Mouse (Mus musculus): ENCODE measurements around the gene Cd300ld5. TPM values are rescaled to one million over a fixed set of nuclear protein-coding genes. Genes with fewer than 3 reads are reported as not detected.
A peak's percentile ranks its signal among the peaks of the same experiment; 100 is the strongest.
"Not testable (repeated sequence)": the region's sequence is repeated elsewhere in the genome, so short reads cannot be mapped to it uniquely, and the experiment has no call there.

The Cd300ld5 gene
- total RNA-seq, 4 experiments from 2014 or later: 1.1 to 2.3 (median 1.2) TPM

DNA sequence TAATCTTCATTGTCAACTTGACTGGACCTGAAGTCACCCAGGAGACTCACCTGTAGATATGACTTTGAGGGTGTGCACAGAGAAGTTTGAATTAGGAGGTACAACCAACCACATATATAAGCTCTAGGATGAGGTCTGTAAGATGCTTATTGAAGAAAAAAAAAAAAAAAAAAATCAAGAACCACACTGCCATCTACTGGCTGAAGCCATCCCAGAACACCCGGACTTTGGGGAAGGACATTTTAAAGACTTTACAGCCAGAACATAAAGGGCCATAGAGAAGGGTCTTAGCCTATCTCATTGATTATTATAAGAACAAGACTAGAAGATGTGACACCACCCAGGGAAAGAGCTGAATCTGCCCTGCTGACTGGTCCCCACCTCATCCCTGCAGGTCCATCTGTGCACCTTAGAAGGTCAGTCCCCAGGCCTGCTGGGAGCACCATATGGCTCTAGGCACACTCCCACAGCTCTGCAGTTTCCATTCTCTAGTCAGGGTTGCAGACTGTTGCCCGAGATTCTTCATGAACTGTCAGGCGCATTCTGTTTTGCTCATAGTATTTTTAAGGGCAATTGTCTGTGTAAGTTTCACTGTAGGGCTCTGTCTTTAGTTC, 11.8 kb upstream of the Cd300ld5 start:
- no peak for DNase-seq (ENCODE audit: low spot score in 2 of 2)

DNA sequence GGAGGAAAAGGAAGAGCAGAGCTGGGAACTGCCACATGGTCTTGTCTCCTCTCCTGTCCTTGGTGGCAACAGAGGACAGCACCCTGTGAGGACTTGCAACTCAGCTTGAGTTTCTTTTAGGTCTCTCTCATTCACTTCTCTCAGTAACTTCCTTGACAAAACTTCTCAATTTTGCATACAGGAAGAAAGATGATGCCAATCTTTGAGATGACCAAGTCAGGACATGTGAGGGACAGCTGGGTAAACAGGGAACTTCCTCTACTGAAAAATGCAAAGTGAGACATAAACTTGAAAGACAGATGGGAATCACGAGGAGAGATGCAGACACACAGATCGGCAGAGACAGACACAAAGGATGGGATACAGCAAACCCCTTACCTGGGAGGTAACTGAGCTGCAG, 10.7 kb upstream of the Cd300ld5 start, which contains the start of gene Cd300ld3:
TSS of gene Cd300ld3 (minus strand) at position 151 of the 400 bp plus-strand sequence.
- DNase-seq (ENCODE audit: low spot score in 2 of 2): no peak

DNA sequence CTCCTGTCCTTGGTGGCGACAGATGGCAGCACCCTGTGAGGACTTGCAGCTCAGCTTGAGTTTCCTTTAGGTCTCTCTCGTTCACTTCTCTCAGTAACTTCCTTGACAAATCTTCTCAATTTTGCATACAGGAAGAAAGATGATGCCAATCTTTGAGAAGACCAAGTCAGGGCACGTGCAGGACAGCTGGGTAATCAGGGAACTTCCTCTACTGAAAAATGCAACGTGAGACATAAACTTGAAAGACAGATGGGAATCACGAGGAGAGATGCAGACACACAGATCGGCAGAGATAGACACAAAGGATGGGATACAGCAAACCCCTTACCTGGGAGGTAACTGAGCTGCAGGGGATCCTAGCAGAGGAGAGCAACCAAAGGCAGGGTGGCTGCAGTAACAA, 10.7 kb downstream of the Cd300ld5 start, which contains the start of gene Cd300ld4:
TSS of gene Cd300ld4 (minus strand) at position 101 of the 400 bp plus-strand sequence.
- not testable (repeated sequence) for DNase-seq (ENCODE audit: low spot score in 2 of 2)

DNA sequence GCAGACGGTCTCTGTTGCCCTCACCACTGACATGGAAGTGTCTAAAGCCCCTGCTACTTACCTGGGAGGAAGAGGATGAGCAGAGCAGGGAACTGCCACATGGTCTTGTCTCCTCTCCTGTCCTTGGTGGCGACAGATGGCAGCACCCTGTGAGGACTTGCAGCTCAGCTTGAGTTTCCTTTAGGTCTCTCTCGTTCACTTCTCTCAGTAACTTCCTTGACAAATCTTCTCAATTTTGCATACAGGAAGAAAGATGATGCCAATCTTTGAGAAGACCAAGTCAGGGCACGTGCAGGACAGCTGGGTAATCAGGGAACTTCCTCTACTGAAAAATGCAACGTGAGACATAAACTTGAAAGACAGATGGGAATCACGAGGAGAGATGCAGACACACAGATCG, 21.5 kb downstream of the Cd300ld5 start, which contains the start of gene Cd300ld2:
TSS of gene Cd300ld2 (minus strand) at position 101 of the 400 bp plus-strand sequence.
- DNase-seq (ENCODE audit: low spot score in 2 of 2): not testable (repeated sequence)

DNA sequence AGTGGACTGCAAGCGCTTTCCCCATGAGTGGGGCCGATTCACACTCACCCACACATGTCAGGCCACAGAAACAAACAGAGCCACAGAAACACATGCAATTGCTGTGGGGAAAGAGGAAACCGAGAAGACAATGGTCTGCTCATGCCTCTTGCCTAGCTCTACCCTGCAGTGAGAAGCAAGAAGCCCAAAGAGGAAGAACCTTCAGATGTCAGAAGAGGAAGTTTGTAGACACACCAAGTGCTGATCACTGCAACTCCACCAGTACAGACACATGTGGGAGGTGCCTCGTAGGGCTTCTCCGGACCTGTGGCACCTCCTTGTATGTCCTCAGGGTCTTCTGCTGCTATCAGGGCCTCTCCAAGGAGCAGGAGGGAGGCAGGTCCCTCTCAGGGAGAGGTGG, 33.5 kb downstream of the Cd300ld5 start:
- DNase-seq (ENCODE audit: low spot score in 2 of 2): no peak

DNA sequence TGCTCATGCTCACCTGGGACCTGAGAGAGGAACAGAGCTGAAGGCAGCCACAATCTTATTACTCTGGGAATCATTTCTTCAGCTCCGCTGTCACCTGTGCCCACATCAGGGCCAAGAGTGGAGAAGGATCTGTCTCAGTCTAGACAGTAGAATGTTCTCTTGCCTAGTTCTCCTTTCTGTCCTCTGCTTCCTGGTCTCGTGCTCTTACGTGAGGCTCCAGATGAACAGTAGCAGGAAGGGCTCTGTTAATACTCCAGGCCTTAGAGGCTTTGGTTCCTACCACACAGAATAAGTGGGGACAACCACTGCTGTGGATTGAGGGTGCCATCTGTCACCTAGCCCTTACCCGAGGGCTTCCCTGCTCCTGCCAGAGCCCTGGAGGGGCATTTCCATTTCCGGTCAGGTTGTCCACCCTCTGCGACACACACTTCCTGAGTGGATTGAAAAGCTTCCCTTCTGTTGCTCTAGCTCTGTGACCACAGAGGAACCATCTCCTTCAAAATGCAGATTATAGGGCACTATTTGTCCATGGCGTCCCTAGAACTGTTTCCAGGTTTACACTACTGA, 36.0 kb downstream of the Cd300ld5 start, which contains the start of gene Cd300c2:
TSS of gene Cd300c2 (minus strand) at position 407 of the 567 bp plus-strand sequence.
- no peak for DNase-seq (ENCODE audit: low spot score in 2 of 2)

DNA sequence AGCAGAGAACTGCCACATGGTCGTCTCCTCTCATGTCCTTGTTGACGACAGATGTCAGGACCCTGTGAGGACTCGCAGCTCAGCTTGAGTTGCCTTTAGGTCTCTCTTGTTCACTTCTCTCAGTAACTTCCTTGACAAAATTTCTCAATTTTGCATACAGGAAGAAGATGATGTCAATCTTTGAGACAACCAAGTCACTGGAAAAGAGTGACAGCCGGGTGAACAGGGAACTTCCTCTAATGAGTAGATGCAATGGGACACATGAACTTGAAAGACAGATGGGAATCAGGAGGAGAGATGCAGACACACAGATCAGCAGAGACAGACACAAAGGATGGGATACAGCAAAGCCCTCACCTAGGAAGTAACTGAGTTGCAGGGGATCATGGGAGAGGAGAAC, 47.8 kb downstream of the Cd300ld5 start, which contains the start of gene Cd300ld:
TSS of gene Cd300ld (minus strand) at position 130 of the 400 bp plus-strand sequence.
- DNase-seq (ENCODE audit: low spot score in 2 of 2): no peak

DNA sequence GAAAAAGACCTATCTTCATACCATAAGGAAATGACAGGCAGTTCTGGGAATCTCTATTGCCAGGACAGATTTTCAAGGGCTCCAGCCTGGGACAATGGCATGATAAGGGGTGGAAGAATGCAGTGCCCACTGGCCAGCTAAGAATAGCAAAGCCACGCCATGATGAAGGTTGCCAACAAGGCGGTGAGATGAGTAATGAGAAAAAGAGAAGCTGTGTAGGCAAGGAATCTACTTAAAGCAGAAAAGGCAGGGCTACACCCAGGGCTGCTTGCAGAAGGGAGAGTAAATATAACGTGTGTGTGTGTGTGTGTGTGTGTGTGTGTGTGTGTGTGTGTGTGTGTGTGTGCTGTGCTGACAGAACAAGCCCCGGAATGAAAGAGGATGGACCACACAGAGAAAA, 55.7 kb downstream of the Cd300ld5 start:
- DNase-seq (ENCODE audit: low spot score in 2 of 2): peak in 1 of 2 experiments; percentile 19

Other genes with a start within 250 kb of the Cd300ld5 start
- 10 to 100 TPM; 21.5 to 28.4 (median 23.1) TPM for gene Btbd17, start 241.8 kb downstream of the Cd300ld5 start, total RNA-seq (2022)
- not detected for gene Gpr142, start 238.8 kb downstream of the Cd300ld5 start, total RNA-seq (2022)
- 1 to 10 TPM; 4.6 to 5.6 (median 5.4) TPM for gene Gprc5c, start 186.6 kb downstream of the Cd300ld5 start, total RNA-seq (2022)
- under 1 TPM; 0.40 to 0.87 (median 0.73) TPM for gene Cd300a, start 147.7 kb downstream of the Cd300ld5 start, total RNA-seq (2022)
- not detected for gene Cd300lb, start 103.4 kb downstream of the Cd300ld5 start, total RNA-seq (2022)
- not detected for gene Cd300c, start 68.6 kb downstream of the Cd300ld5 start, total RNA-seq (2022)
- under 1 TPM in 2 of 4 experiments, not detected in 2; 0.21 to 0.46 TPM for gene Cd300ld, start 47.8 kb downstream of the Cd300ld5 start, total RNA-seq (2022)
- 10 to 100 TPM in 2 of 4 experiments, 1 to 10 TPM in 2; 3.7 to 15.1 (median 8.1) TPM for gene Cd300c2, start 35.9 kb downstream of the Cd300ld5 start, total RNA-seq (2022)
- gene Cd300ld2, start 21.6 kb downstream of the Cd300ld5 start, total RNA-seq (2022): not detected
- gene Cd300ld4, start 10.8 kb downstream of the Cd300ld5 start, total RNA-seq (2022): 1 to 10 TPM in 2 of 4 experiments, under 1 TPM in 1, not detected in 1; 0.46 to 1.6 (median 1.1) TPM
- gene Cd300ld3, start 10.6 kb upstream of the Cd300ld5 start, total RNA-seq (2022): 1 to 10 TPM in 2 of 4 experiments, not detected in 2; 1.3 to 2.8 TPM
- gene Cd300e, start 24.4 kb upstream of the Cd300ld5 start, total RNA-seq (2022): under 1 TPM; 0.16 to 0.74 (median 0.44) TPM
- gene Rab37, start 53.7 kb upstream of the Cd300ld5 start, total RNA-seq (2022): 1 to 10 TPM; 3.3 to 6.1 (median 4.8) TPM
- 1 to 10 TPM in 2 of 4 experiments, under 1 TPM in 2; 0.30 to 2.6 (median 0.83) TPM for gene Cd300lf, start 96.2 kb upstream of the Cd300ld5 start, total RNA-seq (2022)
- 10 to 100 TPM; 63.4 to 73.8 (median 67.8) TPM for gene Slc9a3r1, start 125.6 kb upstream of the Cd300ld5 start, total RNA-seq (2022)
- gene Tmem104, start 149.7 kb upstream of the Cd300ld5 start, total RNA-seq (2022): 10 to 100 TPM; 14.0 to 24.5 (median 16.9) TPM
- 10 to 100 TPM; 27.0 to 33.4 (median 29.6) TPM for gene Nat9, start 150.1 kb upstream of the Cd300ld5 start, total RNA-seq (2022)
- gene Grin2c, start 229.5 kb upstream of the Cd300ld5 start, total RNA-seq (2022): 10 to 100 TPM; 32.4 to 37.5 (median 36.3) TPM
- gene Fdxr, start 239.3 kb upstream of the Cd300ld5 start, total RNA-seq (2022): 10 to 100 TPM; 15.1 to 20.1 (median 17.5) TPM

All from left cerebral cortex, adult 8-10 months (tissue).